Mouse (Mus musculus) midbrain, embryonic 15.5 days (tissue): Measurements from ENCODE around the gene Tll2. TPM values are rescaled to one million over a fixed set of nuclear protein-coding genes. Genes with fewer than 3 reads are reported as not detected.

Experiments used
- ATAC-seq: fragments of 200-750 bp; cut with Nextera tagmentation; replicated peaks from 2 replicates; pipeline ENCODE4 v1.8.0; 2017; ENCODE audit warnings: moderate TSS enrichment
- H3K27ac ChIP-seq: fragments of 300-500 bp; sonication (generic); 2 replicates; pipeline ENCODE4 v1.5.1; 2015; ENCODE audit warnings: mild to moderate bottlenecking, inconsistent platforms
- H3K27me3 ChIP-seq: fragments of 300-500 bp; sonication (generic); replicated peaks from 2 replicates; pipeline ENCODE4 v1.6.1; 2015; ENCODE audit warnings: inconsistent platforms
- H3K36me3 ChIP-seq: fragments of 300-500 bp; sonication (generic); replicated peaks from 2 replicates; pipeline ENCODE4 v1.6.1; 2015; ENCODE audit warnings: inconsistent platforms
- H3K4me1 ChIP-seq: fragments of 300-500 bp; sonication (generic); 2 replicates; pipeline ENCODE4 v1.6.1; 2015; ENCODE audit warnings: inconsistent platforms
- H3K4me2 ChIP-seq: fragments of 300-500 bp; sonication (generic); 2 replicates; pipeline ENCODE4 v1.6.1; 2015; ENCODE audit warnings: inconsistent platforms, mild to moderate bottlenecking, moderate library complexity
- H3K4me3 ChIP-seq: fragments of 300-500 bp; sonication (generic); 2 replicates; pipeline ENCODE4 v1.5.1; 2015; ENCODE audit warnings: mild to moderate bottlenecking, inconsistent platforms
- H3K9ac ChIP-seq: fragments of 300-500 bp; sonication (generic); 2 replicates; pipeline ENCODE4 v1.6.1; 2015; ENCODE audit warnings: mild to moderate bottlenecking, inconsistent platforms
- H3K9me3 ChIP-seq: fragments of 300-500 bp; sonication (generic); 2 replicates; pipeline ENCODE4 v1.6.1; 2016; ENCODE audit warnings: inconsistent platforms
- WGBS: fragments of 180-500 bp; shearing (Covaris S2); methylation state at CpG from one replicate; pipeline ENCODE4 v1.1.7; 2015; ENCODE audit warnings: mixed read lengths; 5-methylcytosine and 5-hydroxymethylcytosine counted together
- polyA plus RNA-seq: library from polyadenylated mRNA; unstranded; fragments of >200 nt; fragmentation: Nextera tagmentation; extraction: Ambion mirVana; gene quantifications from 2 replicates; pipeline ENCODE4 v1.2.1, GENCODE M21; 2015

Gene Tll2
- polyA plus RNA-seq, 1 experiment from 2014 or later, result 1.6 TPM

DNA sequence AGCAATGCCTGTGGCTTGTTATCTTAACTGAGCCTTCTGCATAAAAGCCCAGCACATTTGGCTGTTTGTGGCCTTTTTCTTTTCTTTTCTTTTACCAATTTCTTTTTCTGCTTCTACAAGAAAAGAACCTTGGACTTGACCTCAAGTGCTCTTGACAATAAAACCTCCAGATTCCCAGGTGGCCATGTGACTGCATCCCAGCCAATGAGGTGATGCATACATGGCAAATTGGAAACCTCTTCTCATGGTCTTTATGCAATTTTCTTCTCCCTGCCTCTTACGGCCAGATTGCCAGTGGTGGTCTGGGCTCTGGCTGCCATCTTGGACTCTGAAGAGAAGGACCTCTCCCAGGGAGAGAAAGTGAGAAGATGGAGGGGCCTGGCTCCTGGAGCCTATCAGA is 13.3 kb downstream of the Tll2 start:
- WGBS, result 70% methylated on average over 1 of the region's 1 CpGs
- ATAC-seq, result no peak

DNA sequence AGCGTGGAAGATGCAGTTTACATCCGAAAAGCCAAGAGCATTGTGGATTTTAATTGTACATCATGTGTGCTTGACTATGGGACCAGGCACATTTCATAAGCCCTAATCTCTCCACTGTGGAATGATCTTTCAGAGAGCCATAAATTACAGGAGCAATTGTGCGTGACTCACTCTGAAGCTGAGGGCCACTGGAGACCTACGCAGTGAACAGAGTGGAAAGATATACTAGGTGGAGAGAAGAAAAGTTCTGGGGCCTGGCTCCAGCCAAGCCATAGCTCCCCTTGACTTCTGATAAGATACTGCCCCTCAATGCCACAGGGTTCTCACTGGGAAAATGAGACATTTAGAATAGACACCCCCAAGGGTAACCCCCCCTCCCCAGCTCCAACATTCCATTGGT is 13.7 kb downstream of the Tll2 start:
- no peak overlapping the region for H3K27ac ChIP-seq
- H3K9ac ChIP-seq, result no peak overlapping the region
- ATAC-seq, result no peak
- H3K36me3 ChIP-seq, result no peaks in the 10 kb centered on the region
- peaks cover 50% of the 10 kb centered on the region for H3K27me3 ChIP-seq
- H3K4me3 ChIP-seq, result no peak overlapping the region
- 83% methylated on average over 4 of the region's 4 CpGs for WGBS
- H3K9me3 ChIP-seq, result no peaks in the 10 kb centered on the region
- no peak overlapping the region for H3K4me2 ChIP-seq
- H3K4me1 ChIP-seq, result peaks cover 9% of the 10 kb centered on the region; the same call in 1 of the 2 replicates

More for the DNA sequence above, 13.3 kb downstream of the Tll2 start:
- H3K27ac ChIP-seq, result no peak overlapping the region
- peaks cover 46% of the 10 kb centered on the region for H3K27me3 ChIP-seq
- H3K36me3 ChIP-seq, result no peaks in the 10 kb centered on the region
- H3K9me3 ChIP-seq, result no peaks in the 10 kb centered on the region
- no peak overlapping the region for H3K4me3 ChIP-seq
- no peak overlapping the region for H3K9ac ChIP-seq
- no peak overlapping the region for H3K4me2 ChIP-seq
- peaks cover 9% of the 10 kb centered on the region; the same call in 1 of the 2 replicates for H3K4me1 ChIP-seq

DNA sequence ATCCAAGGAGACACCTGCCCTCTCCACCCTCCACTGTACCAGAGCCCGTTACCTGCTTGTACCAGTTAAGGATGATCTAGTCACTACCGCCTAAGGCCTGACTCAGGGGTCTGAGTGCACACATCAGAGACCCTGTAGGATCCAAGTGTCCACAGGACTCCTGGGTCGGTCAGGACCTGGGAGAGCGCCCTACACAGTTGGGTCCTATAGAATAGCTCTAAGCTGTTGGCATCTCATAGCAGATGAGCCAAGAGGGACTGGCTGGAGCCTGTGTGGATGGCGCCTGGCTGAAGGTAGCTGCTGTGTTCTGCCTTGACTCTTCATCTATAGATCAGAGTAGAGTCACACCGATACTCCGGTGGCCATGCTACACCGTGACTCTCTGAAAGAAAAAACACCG is 14.9 kb downstream of the Tll2 start:
- ATAC-seq, result no peak
- no peak overlapping the region for H3K4me2 ChIP-seq
- no peaks in the 10 kb centered on the region for H3K36me3 ChIP-seq
- peaks cover 9% of the 10 kb centered on the region; the same call in 1 of the 2 replicates for H3K4me1 ChIP-seq
- peaks cover 53% of the 10 kb centered on the region for H3K27me3 ChIP-seq
- H3K27ac ChIP-seq, result no peak overlapping the region
- 81% methylated on average over 9 of the region's 9 CpGs for WGBS
- H3K9me3 ChIP-seq, result no peaks in the 10 kb centered on the region
- H3K9ac ChIP-seq, result no peak overlapping the region
- H3K4me3 ChIP-seq, result no peak overlapping the region

DNA sequence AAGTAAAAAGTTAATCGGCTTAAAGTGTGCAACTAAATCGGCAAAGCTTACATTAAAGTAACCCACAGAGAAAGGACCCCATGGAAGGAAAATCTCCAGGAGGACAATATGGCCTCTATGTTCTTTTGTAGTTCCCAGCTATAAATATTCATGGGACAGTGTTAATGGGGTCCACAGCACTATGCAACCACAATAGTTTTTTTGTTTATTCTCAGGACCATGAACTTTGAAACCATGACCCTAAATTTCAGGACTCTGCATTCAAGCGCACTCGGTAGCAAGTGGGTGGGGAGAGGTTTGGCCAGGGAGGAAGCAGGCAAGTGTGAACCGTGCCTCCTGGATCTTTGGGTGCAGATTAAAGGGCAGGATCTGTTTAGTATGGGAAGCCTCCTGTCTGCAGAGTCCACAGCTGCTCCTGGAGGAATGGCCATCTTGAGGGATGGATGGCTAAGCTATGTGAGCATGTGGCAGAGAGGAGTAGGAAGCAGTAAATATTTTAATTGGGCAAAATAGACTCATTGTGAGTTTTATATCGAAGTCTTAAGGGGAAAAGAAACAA is 15.7 kb downstream of the Tll2 start:
- Histone ChIP-seq H3K36me3 (no peaks in the 10 kb centered on the region), H3K27ac (no peak overlapping the region), H3K9ac (no peak overlapping the region), H3K4me1 (peaks cover 9% of the 10 kb centered on the region; the same call in 1 of the 2 replicates), H3K27me3 (peaks cover 46% of the 10 kb centered on the region), H3K4me2 (no peak overlapping the region), H3K9me3 (no peaks in the 10 kb centered on the region), H3K4me3 (no peak overlapping the region)
- ATAC-seq, result peak; percentile 52; the same call in 1 of the 2 replicates
- 20% methylated on average over 6 of the region's 6 CpGs for WGBS

DNA sequence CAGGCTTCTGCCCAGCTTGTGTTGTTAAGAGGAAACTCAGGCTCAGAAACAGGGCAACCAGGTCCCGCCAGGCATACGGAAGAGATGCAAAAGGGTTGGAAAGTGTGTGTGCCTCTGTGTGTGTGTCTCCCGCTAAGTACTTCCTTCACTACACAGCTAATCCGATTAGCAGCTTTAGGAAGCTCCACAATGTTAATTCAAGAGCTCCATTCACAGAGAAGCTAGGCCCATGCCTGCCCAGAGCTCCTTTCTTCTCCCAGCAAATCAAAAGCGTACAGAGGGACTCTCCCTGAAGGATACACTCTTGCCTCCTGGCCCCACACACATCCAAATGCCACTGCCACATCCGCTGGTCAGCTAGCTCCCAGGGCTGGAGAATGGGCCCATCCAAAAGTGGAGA is 29.3 kb downstream of the Tll2 start:
- peak; percentile 76 for ATAC-seq
- Histone ChIP-seq H3K4me3 (no peak overlapping the region), H3K27me3 (peaks cover 83% of the 10 kb centered on the region), H3K9ac (no peak overlapping the region), H3K4me2 (no peak overlapping the region), H3K4me1 (peaks cover 16% of the 10 kb centered on the region), H3K27ac (no peak overlapping the region), H3K9me3 (no peaks in the 10 kb centered on the region), H3K36me3 (no peaks in the 10 kb centered on the region)
- 13% methylated on average over 6 of the region's 6 CpGs for WGBS

DNA sequence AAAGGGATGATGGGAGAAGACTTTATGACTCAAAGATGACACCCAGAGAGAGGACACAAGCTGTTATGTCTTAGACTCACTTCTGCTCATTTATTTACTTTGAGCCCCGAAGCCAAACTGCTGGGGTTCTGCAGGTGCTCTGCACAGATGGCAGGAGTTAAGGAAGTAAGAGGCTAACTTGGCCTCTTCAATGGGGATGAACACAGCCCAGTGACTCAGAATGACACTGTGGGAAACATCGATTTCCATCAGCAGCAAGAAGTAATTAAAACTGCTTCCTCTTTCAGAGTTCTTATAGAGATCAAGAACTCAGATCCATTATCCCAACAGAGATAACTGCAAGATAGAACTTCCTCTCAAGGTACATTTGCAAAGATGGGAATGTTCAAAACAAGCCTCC is 29.8 kb downstream of the Tll2 start:
- Histone ChIP-seq H3K4me3 (no peak overlapping the region), H3K27ac (no peak overlapping the region), H3K4me2 (no peak overlapping the region), H3K36me3 (no peaks in the 10 kb centered on the region), H3K27me3 (peaks cover 79% of the 10 kb centered on the region), H3K9me3 (no peaks in the 10 kb centered on the region), H3K9ac (no peak overlapping the region), H3K4me1 (peaks cover 16% of the 10 kb centered on the region)
- 15% methylated on average over 2 of the region's 2 CpGs for WGBS
- ATAC-seq, result no peak

DNA sequence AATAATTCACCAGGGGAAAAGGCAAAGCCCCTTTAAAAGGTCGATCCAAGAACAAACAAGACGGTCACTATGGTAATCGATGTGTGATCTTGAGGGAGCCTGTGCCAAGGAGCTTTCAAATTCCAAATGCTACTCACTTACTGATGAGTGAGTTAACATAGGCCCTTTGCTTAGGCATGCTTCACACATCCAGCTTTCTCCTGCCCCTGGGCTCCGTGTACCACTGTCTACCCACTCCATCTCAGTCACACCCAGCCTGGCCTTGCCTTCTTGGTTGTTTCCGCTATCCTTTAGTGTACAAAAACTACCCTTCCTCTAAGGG is 40.8 kb downstream of the Tll2 start:
- Histone ChIP-seq H3K36me3 (no peaks in the 10 kb centered on the region), H3K27ac (0 out of 2 replicates have a peak overlapping the region, but pooled peaks have one; percentile 25), H3K9ac (no peak overlapping the region), H3K4me1 (peaks cover 21% of the 10 kb centered on the region), H3K27me3 (peaks cover 33% of the 10 kb centered on the region), H3K9me3 (no peaks in the 10 kb centered on the region), H3K4me2 (no peak overlapping the region), H3K4me3 (no peak overlapping the region)
- 53% methylated on average over 5 of the region's 5 CpGs for WGBS
- no peak for ATAC-seq

DNA sequence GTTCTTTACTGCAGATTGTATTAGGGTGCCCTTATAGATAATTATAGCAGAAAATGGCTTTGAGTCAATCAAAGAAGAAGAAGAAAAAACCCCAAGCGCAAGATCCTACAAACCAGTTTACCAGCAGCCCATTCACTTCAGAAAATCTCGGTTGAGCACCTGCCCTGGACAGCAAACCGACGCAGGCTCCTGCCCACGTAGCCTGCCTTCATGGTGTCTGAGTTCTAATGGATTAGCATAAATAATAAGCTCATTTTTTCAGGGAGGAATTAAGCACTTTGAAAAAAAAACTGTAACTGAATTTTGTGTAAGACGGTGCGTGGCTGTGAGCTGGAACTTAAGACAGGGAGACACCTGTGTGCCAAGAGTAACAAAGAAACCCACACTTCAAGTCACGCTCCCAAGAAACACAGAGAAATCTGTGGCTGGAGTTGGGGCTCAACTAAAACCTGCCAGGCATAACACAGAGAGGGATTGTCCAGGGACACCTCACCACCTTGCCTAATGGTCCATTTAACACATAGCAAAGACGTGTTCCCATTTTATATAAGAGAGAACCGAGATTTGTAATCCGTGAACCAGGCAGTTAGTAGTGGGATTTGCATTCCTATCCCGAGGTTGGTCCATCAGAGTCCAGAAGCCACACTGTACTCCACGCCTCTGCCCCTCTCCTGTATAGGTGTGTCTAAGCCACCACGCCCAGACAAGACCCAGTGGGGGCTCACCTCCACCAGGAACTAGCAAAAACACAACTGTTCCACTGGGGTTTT is 41.3 kb downstream of the Tll2 start:
- Histone ChIP-seq H3K4me3 (no peak overlapping the region), H3K9ac (no peak overlapping the region), H3K36me3 (no peaks in the 10 kb centered on the region), H3K27me3 (peaks cover 29% of the 10 kb centered on the region), H3K4me1 (peaks cover 21% of the 10 kb centered on the region), H3K27ac (peak overlapping the region; percentile 25; the same call in 1 of the 2 replicates), H3K9me3 (no peaks in the 10 kb centered on the region), H3K4me2 (no peak overlapping the region)
- WGBS, result 34% methylated on average over 14 of the region's 14 CpGs
- ATAC-seq, result peak; percentile 55; the same call in 1 of the 2 replicates

DNA sequence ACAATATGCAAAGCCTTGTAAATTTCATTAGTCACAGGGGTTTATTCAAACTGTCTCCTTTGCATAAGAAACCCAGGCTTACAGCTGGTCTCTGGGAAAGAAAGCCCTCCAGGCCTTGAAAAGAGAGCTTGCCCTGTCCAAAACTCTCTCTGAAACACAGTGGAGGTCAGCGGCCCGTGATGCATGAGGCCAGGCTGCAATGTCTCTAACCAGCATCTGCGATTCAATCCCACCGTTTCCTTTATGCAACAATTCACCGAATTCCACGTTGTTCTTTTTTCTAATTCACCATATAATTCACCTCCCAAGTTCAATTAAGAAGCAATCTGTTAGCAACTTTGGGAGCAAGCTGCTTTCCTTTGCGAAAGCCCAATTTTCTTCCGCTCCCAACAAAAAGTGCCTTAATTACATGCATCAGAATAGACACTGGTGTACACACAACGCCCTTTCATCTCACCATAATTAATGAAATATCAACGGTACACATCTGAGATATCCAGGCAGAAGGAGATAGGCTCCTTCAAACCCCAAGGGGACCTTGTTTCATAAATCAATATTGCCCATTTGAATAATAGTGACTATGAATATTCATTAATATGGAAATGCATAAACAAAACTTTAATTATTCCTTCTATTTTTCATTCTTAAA is 42.1 kb downstream of the Tll2 start:
- Histone ChIP-seq H3K36me3 (no peaks in the 10 kb centered on the region), H3K9ac (no peak overlapping the region), H3K9me3 (no peaks in the 10 kb centered on the region), H3K4me2 (no peak overlapping the region), H3K27me3 (peaks cover 24% of the 10 kb centered on the region), H3K27ac (peak overlapping the region; percentile 8), H3K4me1 (peaks cover 21% of the 10 kb centered on the region), H3K4me3 (no peak overlapping the region)
- WGBS, result 14% methylated on average over 10 of the region's 10 CpGs
- peak; percentile 65; the same call in 1 of the 2 replicates for ATAC-seq

DNA sequence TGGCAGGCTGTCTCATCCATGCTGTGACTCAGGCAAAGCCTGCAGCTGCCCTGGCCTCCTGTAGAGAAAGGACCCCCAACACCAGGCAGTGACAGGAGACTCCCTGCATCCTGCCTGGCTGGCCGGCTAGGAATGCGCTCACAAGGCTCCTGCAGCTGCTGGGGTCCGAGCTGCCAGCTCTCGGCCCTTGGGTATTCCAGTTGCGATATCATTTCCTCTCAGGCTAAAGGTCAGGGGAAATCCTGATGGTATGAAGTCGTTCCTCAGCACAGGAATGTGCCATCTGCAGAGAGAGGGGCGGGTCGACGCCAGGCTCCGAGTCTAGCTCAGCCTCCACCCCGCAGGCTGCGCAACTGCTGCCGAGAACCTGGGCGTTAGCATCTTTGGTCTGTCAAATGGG is 46.2 kb downstream of the Tll2 start:
- WGBS, result 53% methylated on average over 14 of the region's 14 CpGs
- Histone ChIP-seq H3K27ac (no peak overlapping the region), H3K4me2 (no peak overlapping the region), H3K9ac (no peak overlapping the region), H3K27me3 (no peaks in the 10 kb centered on the region), H3K4me3 (no peak overlapping the region), H3K36me3 (no peaks in the 10 kb centered on the region), H3K4me1 (peaks cover 12% of the 10 kb centered on the region), H3K9me3 (no peaks in the 10 kb centered on the region)
- no peak for ATAC-seq

DNA sequence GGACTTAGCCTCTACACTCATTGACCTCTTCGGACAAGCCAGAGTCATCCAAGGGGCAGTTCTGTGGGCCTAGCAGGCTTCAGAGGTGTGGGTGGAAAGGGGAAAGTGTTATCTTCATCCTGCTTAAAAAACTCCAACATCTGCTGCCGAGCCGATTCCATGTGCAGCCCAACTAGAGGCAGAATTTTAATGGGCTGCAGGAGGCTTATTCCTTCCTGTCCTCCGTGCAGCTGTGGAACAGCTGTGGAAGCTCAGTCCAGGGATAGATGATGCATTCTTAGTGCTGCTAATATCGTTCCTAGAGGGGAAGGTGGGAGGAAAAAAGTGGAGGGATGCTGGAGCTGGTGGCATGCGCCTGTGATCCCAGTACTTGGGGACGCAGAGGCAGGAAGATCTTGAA is 52.0 kb downstream of the Tll2 start:
- Histone ChIP-seq H3K9ac (no peak overlapping the region), H3K27me3 (no peaks in the 10 kb centered on the region), H3K4me3 (no peak overlapping the region), H3K36me3 (no peaks in the 10 kb centered on the region), H3K9me3 (no peaks in the 10 kb centered on the region), H3K27ac (no peak overlapping the region), H3K4me2 (no peak overlapping the region), H3K4me1 (peaks cover 6% of the 10 kb centered on the region; the same call in 1 of the 2 replicates)
- WGBS, result 91% methylated on average over 7 of the region's 7 CpGs
- ATAC-seq, result no peak

DNA sequence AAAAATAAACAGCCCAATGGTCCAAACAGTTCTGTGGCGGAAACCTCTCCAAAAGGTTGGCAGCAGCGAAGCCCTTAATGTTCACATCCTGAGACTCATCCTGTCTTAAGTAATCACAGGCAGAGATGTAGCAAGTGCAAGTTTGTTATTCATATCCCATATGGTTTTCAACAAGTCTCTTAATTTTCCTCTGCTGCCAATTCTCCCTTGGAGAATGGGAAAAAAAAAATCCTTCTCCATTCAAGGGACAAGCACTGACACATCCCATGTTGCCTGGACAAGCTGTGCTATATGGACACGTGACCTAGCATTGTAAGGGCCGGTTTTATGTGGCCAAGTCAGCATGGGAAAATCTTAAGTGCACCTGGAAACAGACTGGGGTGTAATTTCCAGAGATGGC is 54.2 kb downstream of the Tll2 start:
- no peak overlapping the region for H3K4me2 ChIP-seq
- H3K36me3 ChIP-seq, result no peaks in the 10 kb centered on the region
- peaks cover 6% of the 10 kb centered on the region; the same call in 1 of the 2 replicates for H3K4me1 ChIP-seq
- ATAC-seq, result no peak
- 72% methylated on average over 4 of the region's 4 CpGs for WGBS
- no peak overlapping the region for H3K9ac ChIP-seq
- H3K27ac ChIP-seq, result no peak overlapping the region
- no peaks in the 10 kb centered on the region for H3K27me3 ChIP-seq
- no peak overlapping the region for H3K4me3 ChIP-seq
- H3K9me3 ChIP-seq, result no peaks in the 10 kb centered on the region
